Mouse (Mus musculus) MEL (cell line): Measurements from ENCODE around the gene Sez6. TPM values are rescaled to one million over a fixed set of nuclear protein-coding genes. Genes with fewer than 3 reads are reported as not detected.

Experiments
- DNase-seq: peaks from one replicate; pipeline ENCODE4 v3.0.0; 2011; ENCODE audit warnings: low read depth, low spot score
- H3K27ac ChIP-seq: 2 replicates; pipeline ENCODE4 v1.5.1; 2012; ENCODE audit warnings: low read depth, mild to moderate bottlenecking, control low read depth, low read length, moderate library complexity; ENCODE audit not compliant: control insufficient read depth
- H3K27me3 ChIP-seq, 2 experiments: fragments of 150-350 bp in 1 of 2; sonication (generic) in 1 of 2; 2 replicates each; pipeline ENCODE4 v1.6.1; 2012; ENCODE audit warnings: low read length in 2 of 2, mild to moderate bottlenecking in 2 of 2, improper control_type of control experiment in 1 of 2, moderate library complexity in 1 of 2; ENCODE audit not compliant: insufficient read depth in 2 of 2, control insufficient read depth in 1 of 2
- H3K36me3 ChIP-seq, 2 experiments: 2 replicates each; pipeline ENCODE4 v1.6.1; 2012 to 2014; ENCODE audit warnings: low read length in 2 of 2, improper control_type of control experiment in 1 of 2, inconsistent platforms in 1 of 2, mild to moderate bottlenecking in 1 of 2; ENCODE audit not compliant: insufficient read depth in 2 of 2, control insufficient read depth in 1 of 2
- H3K4me1 ChIP-seq, 2 experiments: fragments of 150-350 bp in 1 of 2; sonication (generic) in 1 of 2; 2 replicates each; pipeline ENCODE4 v1.6.1; 2012; ENCODE audit warnings: low read length in 2 of 2, improper control_type of control experiment in 1 of 2, mild to moderate bottlenecking in 1 of 2; ENCODE audit not compliant: insufficient read depth in 2 of 2, control insufficient read depth in 1 of 2
- H3K4me3 ChIP-seq, 2 experiments: fragments of 150-350 bp in 1 of 2; sonication (generic) in 1 of 2; 2 replicates each; pipeline ENCODE4 v1.5.1; 2012; ENCODE audit warnings: low read depth in 2 of 2, low read length in 2 of 2, mild to moderate bottlenecking in 2 of 2, moderate library complexity in 2 of 2, control low read depth in 1 of 2, improper control_type of control experiment in 1 of 2; ENCODE audit not compliant: control insufficient read depth in 1 of 2, insufficient read depth in 1 of 2
- H3K79me2 ChIP-seq: 2 replicates; pipeline ENCODE4 v1.6.1; 2012; ENCODE audit warnings: mild to moderate bottlenecking, low read length, moderate library complexity; ENCODE audit not compliant: control insufficient read depth, poor library complexity, insufficient read depth
- H3K9ac ChIP-seq: 2 replicates; pipeline ENCODE4 v1.6.1; 2012; ENCODE audit warnings: low read depth, mild to moderate bottlenecking, control low read depth, low read length, moderate library complexity; ENCODE audit not compliant: control insufficient read depth, poor library complexity, severe bottlenecking
- H3K9me3 ChIP-seq: fragments of 150-350 bp; sonication (generic); replicated peaks from 2 replicates; pipeline ENCODE4 v1.6.1; 2012; ENCODE audit warnings: mild to moderate bottlenecking, low read length, improper control_type of control experiment, moderate library complexity; ENCODE audit not compliant: insufficient read depth
- CHD1 ChIP-seq: IDR thresholded peaks from 2 replicates; pipeline ENCODE4 v1.6.1; 2012; ENCODE audit warnings: low read depth, mild to moderate bottlenecking, inconsistent platforms, low read length, improper control_type of control experiment
- CTCF ChIP-seq, 3 experiments: IDR thresholded peaks in 2 of 3; conservative IDR thresholded peaks in 1 of 3; 2 replicates each; pipeline ENCODE4 v1.5.1; 2011 to 2012; ENCODE audit warnings: low read length in 3 of 3, low read depth in 2 of 3, mild to moderate bottlenecking in 2 of 3, improper control_type of control experiment in 1 of 3, inconsistent platforms in 1 of 3, mixed read lengths in 1 of 3, moderate library complexity in 1 of 3; ENCODE audit not compliant: control insufficient read depth in 1 of 3, insufficient read depth in 1 of 3, poor library complexity in 1 of 3, severe bottlenecking in 1 of 3
- EP300 ChIP-seq, 2 experiments: IDR thresholded peaks; 2 replicates each; pipeline ENCODE4 v1.6.1; 2011; ENCODE audit warnings: improper control_type of control experiment in 2 of 2, low read length in 2 of 2, low read depth in 1 of 2, mild to moderate bottlenecking in 1 of 2
- ETS1 ChIP-seq: IDR thresholded peaks from 2 replicates; pipeline ENCODE4 v1.6.1; 2012; ENCODE audit warnings: low read depth, mild to moderate bottlenecking, inconsistent platforms, low read length, improper control_type of control experiment, moderate library complexity
- GABPA ChIP-seq: IDR thresholded peaks from 2 replicates; pipeline ENCODE4 v1.6.1; 2012; ENCODE audit warnings: low read depth, mild to moderate bottlenecking, inconsistent platforms, low read length, improper control_type of control experiment, moderate library complexity
- HCFC1 ChIP-seq: IDR thresholded peaks from 2 replicates; pipeline ENCODE4 v1.6.1; 2012; ENCODE audit warnings: low read depth, mild to moderate bottlenecking, inconsistent platforms, low read length, improper control_type of control experiment, moderate library complexity
- KAT2A ChIP-seq: conservative IDR thresholded peaks from 2 replicates; pipeline ENCODE4 v1.6.1; 2012; ENCODE audit warnings: low read depth, low read length, improper control_type of control experiment, inconsistent platforms
- MAFK ChIP-seq: IDR thresholded peaks from 2 replicates; pipeline ENCODE4 v1.6.1; 2011; ENCODE audit warnings: low read depth, mild to moderate bottlenecking, low read length, improper control_type of control experiment, borderline replicate concordance
- MAZ ChIP-seq: IDR thresholded peaks from 2 replicates; pipeline ENCODE4 v1.6.1; 2012; ENCODE audit warnings: low read depth, mild to moderate bottlenecking, inconsistent platforms, low read length, improper control_type of control experiment
- MEF2A ChIP-seq: IDR thresholded peaks from 2 replicates; pipeline ENCODE4 v1.6.1; 2014; ENCODE audit warnings: low read depth, mild to moderate bottlenecking, inconsistent platforms, low read length, improper control_type of control experiment; ENCODE audit not compliant: poor library complexity, insufficient replicate concordance, severe bottlenecking; ENCODE audit errors: extremely low read depth
- MYB ChIP-seq: IDR thresholded peaks from 2 replicates; pipeline ENCODE4 v1.6.1; 2011; ENCODE audit warnings: mild to moderate bottlenecking, low read depth, low read length, improper control_type of control experiment
- MYC ChIP-seq: IDR thresholded peaks from 2 replicates; pipeline ENCODE4 v1.6.1; 2011; ENCODE audit warnings: low read depth, mild to moderate bottlenecking, low read length, improper control_type of control experiment, moderate library complexity
- POLR2A ChIP-seq, 2 experiments: IDR thresholded peaks; 2 replicates each; pipeline ENCODE4 v1.6.1; 2011 to 2012; ENCODE audit warnings: low read length in 2 of 2, mild to moderate bottlenecking in 2 of 2, control low read depth in 1 of 2, improper control_type of control experiment in 1 of 2, low read depth in 1 of 2, moderate library complexity in 1 of 2; ENCODE audit not compliant: control insufficient read depth in 1 of 2, insufficient read depth in 1 of 2, poor library complexity in 1 of 2
- RAD21 ChIP-seq: IDR thresholded peaks from 2 replicates; pipeline ENCODE4 v1.6.1; 2011; ENCODE audit warnings: mild to moderate bottlenecking, low read depth, low read length, improper control_type of control experiment
- RCOR1 ChIP-seq: IDR thresholded peaks from 2 replicates; pipeline ENCODE4 v1.6.1; 2012; ENCODE audit warnings: low read depth, mild to moderate bottlenecking, inconsistent platforms, low read length, improper control_type of control experiment
- TAL1 ChIP-seq: IDR thresholded peaks from 2 replicates; pipeline ENCODE4 v1.6.1; 2012; ENCODE audit warnings: mild to moderate bottlenecking, inconsistent platforms, low read length, moderate library complexity, mixed read lengths
- TBP ChIP-seq: IDR thresholded peaks from 2 replicates; pipeline ENCODE4 v1.8.0; 2011; ENCODE audit warnings: low read depth, low read length, improper control_type of control experiment
- TCF12 ChIP-seq: IDR thresholded peaks from 2 replicates; pipeline ENCODE4 v1.6.1; 2014; ENCODE audit warnings: low read depth, mild to moderate bottlenecking, inconsistent platforms, low read length, improper control_type of control experiment, moderate library complexity
- polyA plus RNA-seq, 2 experiments: library from polyadenylated mRNA; stranded (reverse) in 1 of 2; unstranded in 1 of 2; fragments of >175 nt in 1 of 2; fragments of >200 nt in 1 of 2; gene quantifications; 2 replicates each; pipeline versions ENCODE4 v1.2.1 to v1.2.4; 2012; ENCODE audit warnings: low replicate concordance in 2 of 2, low read depth in 1 of 2; ENCODE audit not compliant: insufficient read length in 2 of 2, insufficient read depth in 1 of 2, missing spikeins in 1 of 2
- total RNA-seq: library from RNA; depleted of rRNA; stranded (reverse); fragments of 300-350 nt; gene quantifications from 2 replicates; pipeline ENCODE4 v1.2.3, GENCODE M21; 2012

The Sez6 gene
- total and polyA plus RNA-seq, 3 experiments, result 0.04 TPM; not detected in 2

DNA sequence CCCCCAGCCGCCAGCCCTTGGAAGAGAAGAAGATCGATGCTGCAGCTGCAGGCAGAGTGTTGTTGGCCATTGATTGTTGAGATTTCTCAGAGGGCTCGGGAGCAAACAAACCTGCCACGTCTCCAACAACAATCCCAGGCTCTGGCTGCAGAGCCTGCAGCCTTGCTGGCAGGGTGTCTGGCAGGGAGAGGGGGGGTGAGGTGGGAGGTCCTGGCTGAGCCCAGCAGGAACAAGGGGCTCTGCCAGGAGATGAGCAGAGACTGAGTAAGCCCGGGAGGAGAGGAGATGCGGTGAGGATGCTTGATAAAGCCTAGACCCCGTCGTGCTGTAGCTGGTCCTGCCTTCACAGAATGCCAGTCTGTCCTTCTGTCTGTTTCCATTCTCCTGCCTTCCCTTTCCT is 6.2 kb downstream of the Sez6 start:
- no peaks in the 10 kb centered on the region for H3K9me3 ChIP-seq
- H3K27ac ChIP-seq, result no peak overlapping the region
- no peak overlapping the region for H3K4me3 ChIP-seq
- H3K36me3 ChIP-seq, result no peaks in the 10 kb centered on the region
- DNase-seq, result no peak
- no peak overlapping the region for H3K9ac ChIP-seq
- H3K27me3 ChIP-seq, result peaks cover 15 to 22% of the 10 kb centered on the region in 2 experiments
- no peaks in the 10 kb centered on the region for H3K79me2 ChIP-seq
- no peaks in the 10 kb centered on the region for H3K4me1 ChIP-seq
- TF ChIP-seq HCFC1, result no peak

DNA sequence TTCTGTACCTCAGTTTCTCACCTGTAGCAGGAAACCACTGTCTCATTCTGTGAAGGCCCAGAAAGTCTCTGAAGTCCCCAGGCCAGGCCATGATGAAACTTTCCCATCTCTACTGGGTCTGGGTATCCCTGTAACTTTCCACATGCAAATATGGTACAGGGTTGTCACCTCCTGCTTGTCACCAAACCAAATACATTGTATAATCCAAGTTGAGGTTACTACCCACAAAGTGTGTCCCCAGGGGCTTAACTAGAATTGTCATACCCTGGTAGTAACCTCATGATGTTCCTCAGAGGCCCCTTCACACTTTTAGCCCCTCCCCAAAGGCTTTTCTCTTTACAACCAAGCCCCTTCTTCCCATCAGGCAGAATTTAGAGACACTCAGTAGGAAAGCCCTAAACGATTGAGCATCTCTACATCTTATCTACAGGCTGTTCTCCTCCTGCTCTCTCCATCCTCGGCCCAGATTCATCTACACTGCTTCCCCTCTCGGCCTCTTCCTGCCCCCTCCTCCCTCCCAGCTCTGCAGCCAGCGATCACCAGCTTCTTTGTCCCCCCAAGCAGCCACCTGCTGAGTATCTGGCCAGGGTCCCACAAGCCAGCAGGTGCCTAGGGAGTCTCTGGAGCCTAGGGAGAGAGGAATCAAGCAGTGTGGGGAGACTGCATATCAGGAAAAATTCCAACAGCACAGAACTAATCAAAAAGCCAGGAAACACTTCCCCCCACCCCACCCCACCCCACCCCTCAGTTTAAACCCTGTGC is 7.2 kb downstream of the Sez6 start:
- Histone ChIP-seq H3K9ac (no peak overlapping the region), H3K36me3 (no peaks in the 10 kb centered on the region)
- TF ChIP-seq MAFK (no peak), HCFC1 (no peak)

DNA sequence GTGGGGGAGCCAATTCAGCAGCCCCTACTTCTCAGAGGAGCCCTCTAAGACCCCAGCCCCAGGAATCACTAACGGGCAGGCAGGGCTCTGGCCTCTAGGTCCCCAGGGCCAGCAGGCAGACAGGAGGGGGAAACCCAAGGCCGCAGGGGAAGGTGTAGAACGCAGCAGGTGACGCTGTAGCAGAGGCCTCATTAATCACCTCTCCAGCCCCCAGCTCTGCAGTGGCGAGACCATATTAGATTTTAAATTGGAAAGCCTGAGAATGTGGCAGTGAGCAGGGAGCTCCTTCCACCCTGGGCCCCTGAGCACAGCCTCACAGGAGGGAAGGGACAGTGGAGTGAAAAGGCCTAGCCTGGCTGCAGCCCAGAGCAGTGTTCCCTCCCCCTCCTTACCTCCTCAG is 11.6 kb downstream of the Sez6 start:
- no peak overlapping the region for H3K9ac ChIP-seq
- TF ChIP-seq MYC, result no peak
- TF ChIP-seq MYB, result no peak
- TF ChIP-seq, all 39 proteins: peak for 0
- H3K4me1 ChIP-seq, result no peaks in the 10 kb centered on the region
- peaks cover 11% of the 10 kb centered on the region in 2 experiments for H3K27me3 ChIP-seq
- no peaks in the 10 kb centered on the region for H3K36me3 ChIP-seq
- H3K4me3 ChIP-seq, result no peak overlapping the region
- no peak overlapping the region for H3K27ac ChIP-seq
- no peaks in the 10 kb centered on the region for H3K79me2 ChIP-seq
- no peak for DNase-seq
- H3K9me3 ChIP-seq, result no peaks in the 10 kb centered on the region

More for the DNA sequence above, 7.2 kb downstream of the Sez6 start:
- H3K79me2 ChIP-seq, result no peaks in the 10 kb centered on the region
- no peaks in the 10 kb centered on the region for H3K4me1 ChIP-seq
- H3K27ac ChIP-seq, result no peak overlapping the region
- no peak for DNase-seq
- no peak overlapping the region for H3K4me3 ChIP-seq
- H3K27me3 ChIP-seq, result peaks cover 17 to 22% of the 10 kb centered on the region in 2 experiments
- no peaks in the 10 kb centered on the region for H3K9me3 ChIP-seq

DNA sequence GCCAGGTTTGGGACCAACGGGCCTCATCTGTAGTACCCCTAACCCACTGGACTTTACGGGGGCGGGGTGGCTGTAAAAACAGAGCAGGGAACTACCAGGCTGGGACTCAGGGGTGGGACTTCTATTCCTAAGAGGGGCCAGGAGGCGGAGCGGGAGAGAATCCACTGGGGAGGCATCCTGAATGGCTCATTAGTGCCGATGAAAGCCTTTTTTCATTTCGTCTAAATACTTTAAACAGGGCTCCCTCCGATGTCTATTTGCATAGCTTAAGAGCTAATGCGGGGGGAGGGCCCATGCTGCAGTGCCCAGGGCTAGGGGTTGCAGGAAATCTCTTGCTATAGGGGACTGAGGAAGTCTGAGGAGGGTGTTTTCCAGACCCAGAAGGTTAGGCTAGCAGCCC is 17.3 kb downstream of the Sez6 start:
- peaks cover 0 to 21% of the 10 kb centered on the region in 2 experiments; a peak in 3 of 4 replicates for H3K4me1 ChIP-seq
- no peak overlapping the region for H3K4me3 ChIP-seq
- no peaks in the 10 kb centered on the region for H3K9me3 ChIP-seq
- no peaks in the 10 kb centered on the region for H3K79me2 ChIP-seq
- H3K27ac ChIP-seq, result no peak overlapping the region
- H3K27me3 ChIP-seq, result peaks cover 6 to 7% of the 10 kb centered on the region in 2 experiments
- no peak for DNase-seq
- H3K9ac ChIP-seq, result no peak overlapping the region
- peaks cover 0 to 8% of the 10 kb centered on the region in 2 experiments; a peak in 2 of 4 replicates for H3K36me3 ChIP-seq
- TF ChIP-seq KAT2A, result no peak
- TF ChIP-seq MEF2A, result no peak
- TF ChIP-seq HCFC1, result no peak
- TF ChIP-seq ETS1, result no peak
- no peak for TF ChIP-seq RAD21
- no peak for TF ChIP-seq TCF12
- no peak for TF ChIP-seq MYC
- TF ChIP-seq RCOR1, result no peak
- no peak for TF ChIP-seq TBP
- no peak for TF ChIP-seq TAL1
- no peak for TF ChIP-seq GABPA
- no peak for TF ChIP-seq MAZ
- no peak for TF ChIP-seq CTCF (IDR thresholded peaks at IDR 0.05 in 2 of 3, conservative IDR thresholded peaks at IDR 0.05 in 1 of 3; ENCODE audit: control insufficient read depth in 1 of 3, insufficient read depth in 1 of 3, low read depth in 2 of 3, low read length in 3 of 3, poor library complexity in 1 of 3, severe bottlenecking in 1 of 3)
- no peak for TF ChIP-seq CHD1
- TF ChIP-seq POLR2A (IDR thresholded peaks at IDR 0.05; ENCODE audit: control insufficient read depth in 1 of 2, insufficient read depth in 1 of 2, low read depth in 1 of 2, low read length in 2 of 2, poor library complexity in 1 of 2), result no peak
- no peak for TF ChIP-seq EP300 (IDR thresholded peaks at IDR 0.05; ENCODE audit: low read depth in 1 of 2, low read length in 2 of 2)
